Mouse (Mus musculus) CH12.LX (cell line): ENCODE results near the gene Senp7. TPM values are rescaled to one million over a fixed set of nuclear protein-coding genes. Genes with fewer than 3 reads are reported as not detected.
A peak's percentile ranks its signal among the peaks of the same experiment; 100 is the strongest.

ENCODE experiments used
- DNase-seq: peaks from one replicate; pipeline ENCODE4 v3.0.0-alpha.2; 2013; ENCODE audit errors: extremely low read depth
- H3K27ac ChIP-seq: 2 replicates; pipeline ENCODE4 v1.5.1; 2012; ENCODE audit warnings: low read depth, mild to moderate bottlenecking, control low read depth, moderate library complexity; ENCODE audit not compliant: insufficient read depth
- H3K27me3 ChIP-seq: replicated peaks from 2 replicates; pipeline ENCODE3; 2012; ENCODE audit warnings: inconsistent platforms
- H3K36me3 ChIP-seq, 2 experiments: replicated peaks in 1 of 2; 2 replicates each; pipeline versions ENCODE3 to v1.6.1; 2012; ENCODE audit warnings: inconsistent platforms in 1 of 2, low read length in 1 of 2, mild to moderate bottlenecking in 1 of 2, mixed read lengths in 1 of 2, moderate library complexity in 1 of 2; ENCODE audit not compliant: control insufficient read depth in 1 of 2, insufficient read depth in 1 of 2
- H3K4me1 ChIP-seq, 2 experiments: 2 replicates each; pipeline ENCODE4 v1.6.1; 2012; ENCODE audit warnings: inconsistent platforms in 1 of 2, moderate library complexity in 1 of 2; ENCODE audit not compliant: insufficient read depth in 2 of 2, control insufficient read depth in 1 of 2
- H3K4me2 ChIP-seq: 2 replicates; pipeline ENCODE4 v1.6.1; 2012; ENCODE audit warnings: low read depth, mild to moderate bottlenecking, control low read depth; ENCODE audit not compliant: poor library complexity, insufficient read depth, severe bottlenecking
- H3K4me3 ChIP-seq, 3 experiments: fragments of 150-350 bp in 1 of 3; sonication (generic) in 1 of 3; replicated peaks in 1 of 3; 2 replicates each; pipeline versions ENCODE3 to v1.5.1; 2011 to 2012; ENCODE audit warnings: low read depth in 2 of 3, low read length in 2 of 3, mild to moderate bottlenecking in 2 of 3, moderate library complexity in 2 of 3, control low read depth in 1 of 3, improper control_type of control experiment in 1 of 3, inconsistent platforms in 1 of 3, mixed read lengths in 1 of 3; ENCODE audit not compliant: poor library complexity in 1 of 3
- H3K79me2 ChIP-seq: replicated peaks from 2 replicates; pipeline ENCODE4 v1.6.1; 2012; ENCODE audit warnings: mild to moderate bottlenecking, moderate library complexity; ENCODE audit not compliant: control insufficient read depth, poor library complexity, insufficient read depth, severe bottlenecking; ENCODE audit errors: extremely low read depth
- H3K9ac ChIP-seq: 2 replicates; pipeline ENCODE4 v1.6.1; 2012; ENCODE audit warnings: low read depth, mild to moderate bottlenecking, control low read depth, moderate library complexity; ENCODE audit not compliant: insufficient read depth
- H3K9me3 ChIP-seq: replicated peaks from 2 replicates; pipeline ENCODE3; 2012; ENCODE audit warnings: low read length, inconsistent platforms, mixed read lengths
- CHD1 ChIP-seq: IDR thresholded peaks from 2 replicates; pipeline ENCODE4 v1.6.1; 2012; ENCODE audit warnings: low read depth, low read length, improper control_type of control experiment, inconsistent platforms
- CHD2 ChIP-seq: IDR thresholded peaks from 2 replicates; pipeline ENCODE4 v1.6.1; 2011; ENCODE audit warnings: low read length, improper control_type of control experiment
- ELF1 ChIP-seq: IDR thresholded peaks from 2 replicates; pipeline ENCODE4 v1.6.1; 2014; ENCODE audit warnings: low read depth, mild to moderate bottlenecking, inconsistent platforms, low read length, improper control_type of control experiment
- EP300 ChIP-seq: IDR thresholded peaks from 2 replicates; pipeline ENCODE4 v1.6.1; 2011; ENCODE audit warnings: low read length, improper control_type of control experiment
- GABPA ChIP-seq: IDR thresholded peaks from 2 replicates; pipeline ENCODE4 v1.6.1; 2012; ENCODE audit warnings: low read depth, low read length, improper control_type of control experiment, inconsistent platforms; ENCODE audit not compliant: insufficient replicate concordance
- KAT2A ChIP-seq: IDR thresholded peaks from 2 replicates; pipeline ENCODE4 v1.6.1; 2012; ENCODE audit warnings: low read length, improper control_type of control experiment, inconsistent platforms; ENCODE audit not compliant: insufficient replicate concordance
- MAZ ChIP-seq: IDR thresholded peaks from 2 replicates; pipeline ENCODE4 v1.6.1; 2012; ENCODE audit warnings: low read depth, mild to moderate bottlenecking, inconsistent platforms, low read length, improper control_type of control experiment, moderate library complexity
- MXI1 ChIP-seq: IDR thresholded peaks from 2 replicates; pipeline ENCODE4 v1.6.1; 2011; ENCODE audit warnings: mild to moderate bottlenecking, low read depth, low read length, improper control_type of control experiment
- POLR2AphosphoS2 ChIP-seq: IDR thresholded peaks from 2 replicates; pipeline ENCODE4 v1.6.1; 2011; ENCODE audit warnings: low read depth, low read length, improper control_type of control experiment
- RCOR1 ChIP-seq: conservative IDR thresholded peaks from 2 replicates; pipeline ENCODE4 v1.6.1; 2012; ENCODE audit warnings: low read depth, mild to moderate bottlenecking, inconsistent platforms, low read length, improper control_type of control experiment
- SIN3A ChIP-seq: IDR thresholded peaks from 2 replicates; pipeline ENCODE4 v1.6.1; 2012; ENCODE audit warnings: low read length, improper control_type of control experiment, inconsistent platforms
- SMC3 ChIP-seq: IDR thresholded peaks from 2 replicates; pipeline ENCODE4 v1.6.1; 2011; ENCODE audit warnings: low read depth, low read length, improper control_type of control experiment
- TCF12 ChIP-seq: IDR thresholded peaks from 2 replicates; pipeline ENCODE4 v1.6.1; 2014; ENCODE audit warnings: low read depth, mild to moderate bottlenecking, inconsistent platforms, low read length, improper control_type of control experiment
- USF2 ChIP-seq: conservative IDR thresholded peaks from 2 replicates; pipeline ENCODE4 v1.6.1; 2011; ENCODE audit warnings: low read depth, low read length, improper control_type of control experiment
- ZNF384 ChIP-seq: IDR thresholded peaks from 2 replicates; pipeline ENCODE4 v1.6.1; 2012; ENCODE audit warnings: low read depth, low read length, improper control_type of control experiment, inconsistent platforms
- dilution Hi-C: fragments of 300-500 bp; cut with MboI; formaldehyde crosslinking; loops from 2 replicates; pipeline ENCODE4 v1.14.3; 2020; ENCODE audit warnings: low sequenced_read_pairs; ENCODE audit not compliant: extremely low pct_unique_long_range_greater_than_20kb, extremely low pct_ligation_motif_present
- in situ Hi-C: fragments of 300-500 bp; cut with MboI; formaldehyde crosslinking; loops from 3 replicates; pipeline ENCODE4 v1.14.3; 2019; ENCODE audit warnings: low sequenced_read_pairs, low pct_ligation_motif_present, low pct_unique_long_range_greater_than_20kb, mixed read lengths
- polyA plus RNA-seq: library from polyadenylated mRNA; unstranded; fragments of >175 nt; gene quantifications from 2 replicates; pipeline ENCODE4 v1.2.1, GENCODE M21; 2012; ENCODE audit warnings: low read depth; ENCODE audit not compliant: insufficient read length
- total RNA-seq, 2 experiments: library from RNA; depleted of rRNA; stranded (reverse); fragments of 300-350 nt in 1 of 2; fragments of >200 nt in 1 of 2; gene quantifications; 2 replicates each; pipeline ENCODE4 v1.2.3; 2012 to 2014

Gene Senp7
- total and polyA plus RNA-seq, 3 experiments, result 12.3 to 26.4 (median 15.5) TPM

DNA sequence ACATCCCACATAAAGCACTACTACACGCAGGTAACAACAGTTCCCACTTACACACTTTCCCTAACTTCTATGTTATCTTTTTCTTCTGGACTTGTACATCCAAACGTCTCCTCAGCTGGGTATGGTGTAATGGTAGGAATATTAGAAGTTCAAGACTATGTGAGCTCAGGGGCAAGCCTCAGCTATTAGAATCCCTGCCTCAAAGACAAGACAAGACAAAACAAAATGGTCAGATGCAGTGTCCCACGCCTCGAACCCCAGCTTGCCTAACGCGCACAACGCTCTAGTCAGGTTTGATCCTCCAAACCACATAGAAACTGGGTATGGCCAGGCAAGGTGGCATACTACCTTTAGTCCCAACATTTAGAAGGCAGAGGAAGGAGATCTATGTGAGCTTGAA lies 28.5 kb upstream of the Senp7 start:
- in situ Hi-C loops (no loop called here), dilution Hi-C loops (no loop called here)
- peaks cover 58 to 69% of the 10 kb centered on the region in 2 experiments for H3K36me3 ChIP-seq
- no peak for TF ChIP-seq RCOR1
- TF ChIP-seq MAZ, result no peak
- no peak for TF ChIP-seq GABPA
- TF ChIP-seq CHD1, result no peak
- no peak for TF ChIP-seq USF2
- no peak for TF ChIP-seq SMC3
- TF ChIP-seq TCF12, result no peak
- TF ChIP-seq POLR2AphosphoS2, result no peak
- no peaks in the 10 kb centered on the region for H3K27me3 ChIP-seq
- no peak overlapping the region for H3K4me3 ChIP-seq
- no peak overlapping the region for H3K9ac ChIP-seq
- H3K9me3 ChIP-seq, result no peaks in the 10 kb centered on the region
- peaks cover 46% of the 10 kb centered on the region for H3K79me2 ChIP-seq
- no peak overlapping the region for H3K27ac ChIP-seq
- no peak for DNase-seq
- H3K4me2 ChIP-seq, result no peak overlapping the region
- peaks cover 2 to 8% of the 10 kb centered on the region in 2 experiments; a peak in 2 of 4 replicates for H3K4me1 ChIP-seq

DNA sequence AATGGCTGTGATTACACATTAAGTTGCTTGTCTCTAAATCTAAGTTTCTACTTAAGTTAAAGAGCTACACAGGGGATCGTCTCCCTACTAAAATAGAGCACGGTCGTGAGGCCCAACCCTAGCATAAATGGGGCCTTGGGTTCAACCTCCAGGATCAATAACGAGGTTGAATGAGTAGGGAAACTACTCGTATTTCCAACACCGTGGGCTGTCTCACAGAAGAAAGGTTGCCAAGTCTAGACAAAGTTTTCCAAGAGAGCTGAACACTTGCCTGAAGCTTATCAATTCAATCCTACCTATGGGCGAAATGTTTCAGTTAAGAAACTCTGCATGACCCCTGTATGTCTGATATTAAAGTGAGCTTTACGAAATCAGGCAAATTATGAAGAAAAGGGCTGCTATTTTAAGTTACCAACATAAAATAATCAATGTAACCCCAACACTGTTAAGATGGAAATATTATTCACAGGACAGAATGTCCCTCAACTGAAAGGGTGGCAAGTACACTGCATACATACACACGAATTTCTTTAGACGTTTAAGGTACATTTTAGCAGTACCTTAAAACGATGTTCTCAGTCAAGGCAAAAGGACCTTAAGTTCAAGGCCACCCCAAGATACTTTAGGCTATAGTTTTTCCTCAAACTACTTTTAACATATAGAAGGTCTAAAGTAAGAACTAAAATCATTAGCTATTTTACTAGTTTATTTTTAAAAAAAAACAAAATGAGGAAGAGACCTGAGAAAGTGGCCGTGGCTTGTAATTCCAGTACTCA lies 20.1 kb upstream of the Senp7 start:
- Histone ChIP-seq H3K4me2 (peak overlapping the region; percentile 100), H3K27me3 (no peaks in the 10 kb centered on the region)
- DNase-seq, result no peak
- TF ChIP-seq CHD1 (0 out of 2 replicates have a peak, but pooled peaks have one; percentile 82), CHD2 (no peak), KAT2A (no peak), MXI1 (no peak), EP300 (no peak), ZNF384 (no peak), ELF1 (no peak), SIN3A (peak; percentile 61), RCOR1 (0 out of 2 replicates have a peak, but pooled peaks have one; percentile 29)
- TF ChIP-seq, all 38 proteins: peak for 3
- Histone ChIP-seq H3K4me1 (peaks cover 20 to 70% of the 10 kb centered on the region in 2 experiments), H3K9me3 (no peaks in the 10 kb centered on the region), H3K36me3 (peaks cover 22 to 55% of the 10 kb centered on the region in 2 experiments), H3K27ac (no peak overlapping the region), H3K4me3 (peak overlapping the region; percentile 80 to 91 (median 84)), H3K79me2 (peaks cover 68% of the 10 kb centered on the region), H3K9ac (peak overlapping the region; percentile 95)
- in situ Hi-C loops, result loop anchor here (5.0 kb wide), 1 partner anchor 36 kb away; no protein-coding TSS in a partner anchor
- dilution Hi-C loops, result no loop called here
